Mouse (Mus musculus): ENCODE measurements at regions not wholly inside any gene's neighbourhood (a gene's known extent, or its start where the extent isn't known, plus 50 kb on each side); places are given as distances from the start of the nearest gene placed in this dataset.
"Not testable (repeated sequence)": the region's sequence is repeated elsewhere in the genome, so short reads cannot be mapped to it uniquely, and the experiment has no call there.

DNA sequence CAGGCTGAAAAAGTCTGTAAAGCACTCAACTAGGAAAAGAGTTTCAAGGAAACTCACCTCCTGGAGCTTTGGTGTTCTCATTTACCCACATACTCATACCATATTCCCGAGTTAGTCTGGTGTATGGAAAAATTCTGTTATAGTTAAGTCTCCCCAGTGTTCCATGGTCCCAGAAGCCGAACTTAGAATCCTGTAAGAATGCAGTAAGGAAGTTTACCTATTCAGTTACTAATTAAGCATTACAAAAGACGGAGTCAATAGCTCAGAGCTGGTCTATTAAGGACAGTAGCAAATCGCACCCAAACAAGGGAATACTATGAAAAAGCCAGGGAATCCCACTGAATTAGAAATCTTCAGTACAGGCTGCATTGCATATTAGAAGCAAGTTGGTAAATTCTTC is 688.3 kb downstream of the Rpia start:
- H3K27me3 ChIP-seq (ENCODE audit: control insufficient read depth, insufficient read depth, low read length): no peaks in the 10 kb centered on the region

DNA sequence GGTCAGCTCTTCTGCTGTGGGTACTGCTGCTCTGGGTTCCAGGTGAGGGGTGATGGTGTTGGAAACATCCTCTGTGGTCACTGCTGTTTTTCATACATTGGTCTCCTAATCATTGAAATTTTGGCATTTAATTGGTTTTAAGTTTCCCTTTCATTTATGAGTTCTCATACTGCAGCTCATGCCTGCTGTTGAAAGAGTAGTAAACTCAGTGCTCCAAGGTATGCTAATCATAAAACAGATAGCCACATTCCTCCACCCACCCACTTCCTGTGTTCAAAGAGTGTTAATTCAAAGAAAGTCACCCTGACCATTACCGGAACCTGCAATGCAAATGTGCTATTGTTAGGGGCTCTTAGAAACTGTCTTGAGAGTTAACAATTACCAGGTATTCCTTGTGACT is 688.9 kb downstream of the Rpia start:
- not testable (repeated sequence) for H3K4me1 ChIP-seq (ENCODE audit: control insufficient read depth, insufficient read depth, insufficient read length, low read length); H3K36me3 ChIP-seq (ENCODE audit: control insufficient read depth, insufficient read depth, low read length); H3K27ac ChIP-seq (ENCODE audit: insufficient read depth, low read depth, low read length); H3K27me3 ChIP-seq (ENCODE audit: control insufficient read depth, insufficient read depth, low read length); H3K4me3 ChIP-seq (ENCODE audit: low read depth, low read length)
- 14% methylated on average over 1 of the region's 1 CpGs for WGBS

More for the DNA sequence above, 688.3 kb downstream of the Rpia start:
- no peak overlapping the region for H3K27ac ChIP-seq (ENCODE audit: insufficient read depth, low read depth, low read length)
- no peaks in the 10 kb centered on the region for H3K4me1 ChIP-seq (ENCODE audit: control insufficient read depth, insufficient read depth, insufficient read length, low read length)
- no peaks in the 10 kb centered on the region for H3K36me3 ChIP-seq (ENCODE audit: control insufficient read depth, insufficient read depth, low read length)
- no peak overlapping the region for H3K4me3 ChIP-seq (ENCODE audit: low read depth, low read length)
- TF ChIP-seq POLR2A (IDR thresholded peaks at IDR 0.05; ENCODE audit: low read depth, low read length) (no peak), CTCF (IDR thresholded peaks at IDR 0.05; ENCODE audit: extremely low read depth, insufficient read length, insufficient replicate concordance, low read depth, low read length) (no peak)
- 17% methylated on average over 4 of the region's 4 CpGs for WGBS

DNA sequence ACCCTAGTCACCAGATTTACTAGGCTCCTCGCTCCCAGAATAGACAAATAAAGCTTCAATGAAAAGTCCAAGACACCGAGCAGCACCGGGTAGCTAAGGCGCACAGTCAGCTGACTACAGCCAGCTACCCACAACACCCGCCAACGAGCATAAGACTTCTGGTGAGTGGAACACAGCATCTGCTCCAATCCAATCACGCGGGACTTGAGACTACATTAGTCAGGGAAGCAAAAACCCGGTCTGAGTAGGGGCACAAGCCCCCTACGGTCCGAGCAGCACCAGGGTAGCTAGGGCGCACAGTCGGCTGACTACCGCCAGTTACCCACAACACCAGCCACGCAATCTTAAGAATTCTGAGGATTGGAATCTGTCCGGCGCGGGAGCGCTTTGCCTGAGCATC is 704.0 kb downstream of the Rpia start:
- Histone ChIP-seq H3K27me3 (ENCODE audit: control insufficient read depth, insufficient read depth, low read length) (no peaks in the 10 kb centered on the region), H3K4me1 (ENCODE audit: control insufficient read depth, insufficient read depth, insufficient read length, low read length) (no peaks in the 10 kb centered on the region), H3K27ac (ENCODE audit: insufficient read depth, low read depth, low read length) (no peak overlapping the region), H3K4me3 (ENCODE audit: low read depth, low read length) (no peak overlapping the region), H3K36me3 (ENCODE audit: control insufficient read depth, insufficient read depth, low read length) (no peaks in the 10 kb centered on the region)
- 90% methylated on average over 19 of the region's 19 CpGs for WGBS
- TF ChIP-seq CTCF (IDR thresholded peaks at IDR 0.05; ENCODE audit: extremely low read depth, insufficient read length, insufficient replicate concordance, low read depth, low read length) (no peak), POLR2A (IDR thresholded peaks at IDR 0.05; ENCODE audit: low read depth, low read length) (no peak)

DNA sequence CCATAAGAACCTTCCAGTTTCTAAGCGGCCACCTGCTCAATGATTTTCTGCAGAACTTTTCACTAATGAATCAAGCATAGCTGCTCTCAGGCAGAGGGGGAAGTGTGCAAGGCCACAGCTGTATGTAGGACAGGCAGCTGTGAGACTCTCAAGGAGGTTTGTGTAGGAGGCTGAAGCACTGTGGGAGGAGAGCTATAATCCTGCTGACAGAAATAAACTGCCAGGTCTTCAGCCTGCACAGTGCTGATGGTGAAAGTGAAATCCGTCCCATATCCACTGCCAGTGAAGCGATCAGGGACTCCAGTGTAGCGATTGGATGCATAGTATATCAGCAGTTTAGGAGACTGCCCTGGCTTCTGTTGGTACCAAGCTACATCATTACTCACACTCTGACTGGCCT is 718.2 kb downstream of the Rpia start:
- Histone ChIP-seq H3K4me3 (ENCODE audit: low read depth, low read length) (no peak overlapping the region), H3K4me1 (ENCODE audit: control insufficient read depth, insufficient read depth, insufficient read length, low read length) (no peaks in the 10 kb centered on the region), H3K27ac (ENCODE audit: insufficient read depth, low read depth, low read length) (no peak overlapping the region), H3K36me3 (ENCODE audit: control insufficient read depth, insufficient read depth, low read length) (no peaks in the 10 kb centered on the region), H3K27me3 (ENCODE audit: control insufficient read depth, insufficient read depth, low read length) (no peaks in the 10 kb centered on the region)
- TF ChIP-seq CTCF (IDR thresholded peaks at IDR 0.05; ENCODE audit: extremely low read depth, insufficient read length, insufficient replicate concordance, low read depth, low read length) (no peak), POLR2A (IDR thresholded peaks at IDR 0.05; ENCODE audit: low read depth, low read length) (no peak)
- 76% methylated on average over 4 of the region's 4 CpGs for WGBS

DNA sequence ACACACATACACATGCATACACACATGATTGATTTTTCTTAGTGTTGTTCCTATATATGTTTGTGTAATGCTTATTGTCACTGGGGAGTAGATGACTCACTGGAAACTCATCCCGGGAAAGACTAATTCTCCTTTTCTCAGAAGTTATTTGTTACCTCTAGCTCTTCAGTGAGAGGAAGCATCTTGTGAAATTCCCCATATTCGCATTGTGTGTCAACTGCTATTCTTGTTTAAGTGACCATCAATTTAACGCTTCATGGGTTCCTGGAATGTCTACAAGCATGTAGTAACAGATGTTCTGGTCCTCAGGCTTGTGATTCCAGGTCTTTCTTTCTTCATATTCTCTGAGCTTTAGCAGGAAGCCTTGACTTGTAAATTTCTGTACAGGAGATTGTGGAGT is 720.0 kb downstream of the Rpia start:
- no peaks in the 10 kb centered on the region for H3K4me1 ChIP-seq (ENCODE audit: control insufficient read depth, insufficient read depth, insufficient read length, low read length)
- WGBS: 86% methylated on average over 3 of the region's 3 CpGs
- no peak overlapping the region for H3K27ac ChIP-seq (ENCODE audit: insufficient read depth, low read depth, low read length)
- no peaks in the 10 kb centered on the region for H3K27me3 ChIP-seq (ENCODE audit: control insufficient read depth, insufficient read depth, low read length)
- no peak overlapping the region for H3K4me3 ChIP-seq (ENCODE audit: low read depth, low read length)
- H3K36me3 ChIP-seq (ENCODE audit: control insufficient read depth, insufficient read depth, low read length): no peaks in the 10 kb centered on the region
- TF ChIP-seq CTCF (IDR thresholded peaks at IDR 0.05; ENCODE audit: extremely low read depth, insufficient read length, insufficient replicate concordance, low read depth, low read length) (no peak), POLR2A (IDR thresholded peaks at IDR 0.05; ENCODE audit: low read depth, low read length) (no peak)

DNA sequence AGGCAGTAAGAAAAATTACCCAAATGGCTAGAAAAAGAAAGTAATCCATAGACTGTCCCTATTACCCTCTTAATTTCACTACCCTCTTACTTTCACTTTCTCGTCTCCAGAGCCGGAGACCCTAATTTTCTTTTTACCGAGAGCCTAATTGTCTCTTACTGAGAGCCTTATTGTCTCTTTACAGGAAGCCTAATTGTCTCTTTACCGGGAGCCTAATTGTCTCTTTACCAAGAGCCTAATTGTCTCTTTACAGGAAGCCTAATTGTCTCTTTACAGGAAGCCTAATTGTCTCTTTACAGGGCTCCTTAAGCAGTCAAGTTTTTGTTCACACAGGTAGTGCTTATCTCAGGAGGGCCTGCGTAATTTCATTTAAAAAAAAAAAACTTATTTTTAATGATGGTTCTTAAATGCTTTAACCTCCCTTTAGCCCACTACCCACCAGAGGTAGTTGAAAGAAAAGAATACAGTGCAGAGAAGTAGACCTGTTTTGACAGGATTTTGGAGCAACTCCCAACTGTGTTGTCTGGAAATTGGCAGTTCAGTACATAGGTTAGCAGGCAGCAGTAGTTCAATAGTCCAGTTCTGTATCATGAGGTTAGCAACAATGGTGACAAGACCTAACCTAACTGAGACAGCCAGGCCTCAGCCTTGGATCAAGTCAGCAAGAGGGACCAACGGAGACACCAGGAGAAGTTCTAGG is 724.2 kb downstream of the Rpia start:
- Histone ChIP-seq H3K27ac (ENCODE audit: insufficient read depth, low read depth, low read length) (no peak overlapping the region), H3K27me3 (ENCODE audit: control insufficient read depth, insufficient read depth, low read length) (no peaks in the 10 kb centered on the region), H3K4me1 (ENCODE audit: control insufficient read depth, insufficient read depth, insufficient read length, low read length) (no peaks in the 10 kb centered on the region), H3K36me3 (ENCODE audit: control insufficient read depth, insufficient read depth, low read length) (no peaks in the 10 kb centered on the region), H3K4me3 (ENCODE audit: low read depth, low read length) (no peak overlapping the region)
- 83% methylated on average over 6 of the region's 6 CpGs for WGBS
- TF ChIP-seq CTCF (IDR thresholded peaks at IDR 0.05; ENCODE audit: extremely low read depth, insufficient read length, insufficient replicate concordance, low read depth, low read length) (no peak), POLR2A (IDR thresholded peaks at IDR 0.05; ENCODE audit: low read depth, low read length) (no peak)

DNA sequence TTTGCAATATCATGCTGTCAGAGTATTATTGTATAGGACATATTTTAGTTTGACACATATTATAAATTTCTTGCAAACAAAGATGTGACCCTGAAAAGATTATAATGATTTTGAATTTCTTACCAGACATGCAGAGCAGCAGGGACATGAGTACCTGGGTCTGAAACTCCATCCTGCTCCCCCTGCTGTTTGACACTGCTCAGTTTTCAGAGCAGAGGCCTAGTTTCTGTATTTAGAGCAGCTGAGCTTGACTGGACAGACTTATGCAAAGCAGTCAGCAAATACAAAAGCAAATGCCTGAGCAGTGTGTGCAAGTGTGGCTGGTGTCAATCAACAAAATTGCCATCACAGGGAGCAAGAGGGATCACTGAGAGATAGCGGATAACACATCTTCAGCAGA is 733.0 kb downstream of the Rpia start:
- TF ChIP-seq CTCF (IDR thresholded peaks at IDR 0.05; ENCODE audit: extremely low read depth, insufficient read length, insufficient replicate concordance, low read depth, low read length): no peak
- H3K4me1 ChIP-seq (ENCODE audit: control insufficient read depth, insufficient read depth, insufficient read length, low read length): no peaks in the 10 kb centered on the region
- no peaks in the 10 kb centered on the region for H3K36me3 ChIP-seq (ENCODE audit: control insufficient read depth, insufficient read depth, low read length)
- H3K27ac ChIP-seq (ENCODE audit: insufficient read depth, low read depth, low read length): no peak overlapping the region
- no peaks in the 10 kb centered on the region for H3K27me3 ChIP-seq (ENCODE audit: control insufficient read depth, insufficient read depth, low read length)
- WGBS: 91% methylated on average over 1 of the region's 1 CpGs
- no peak overlapping the region for H3K4me3 ChIP-seq (ENCODE audit: low read depth, low read length)

DNA sequence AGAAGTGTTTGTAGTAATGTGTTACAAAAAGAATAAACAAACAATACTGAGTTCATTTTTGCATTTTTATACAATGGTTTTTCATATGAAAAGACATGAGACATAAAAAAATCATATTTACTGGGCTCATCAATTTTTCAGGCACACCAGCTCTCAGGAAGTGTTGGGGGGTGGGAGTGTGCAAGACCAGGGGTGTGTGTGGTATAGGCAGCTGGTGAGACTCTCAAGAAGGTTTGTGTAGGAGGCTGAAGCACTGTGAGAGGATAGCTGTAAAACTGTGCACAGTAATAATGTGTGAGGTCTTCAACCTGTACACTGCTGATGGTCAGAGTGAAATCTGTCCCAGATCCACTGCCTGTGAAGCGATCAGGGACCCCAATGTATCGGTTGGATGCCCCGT is 733.7 kb downstream of the Rpia start:
- WGBS: 75% methylated on average over 3 of the region's 3 CpGs
- no peak for TF ChIP-seq CTCF (IDR thresholded peaks at IDR 0.05; ENCODE audit: extremely low read depth, insufficient read length, insufficient replicate concordance, low read depth, low read length)
- no peak overlapping the region for H3K27ac ChIP-seq (ENCODE audit: insufficient read depth, low read depth, low read length)
- no peaks in the 10 kb centered on the region for H3K27me3 ChIP-seq (ENCODE audit: control insufficient read depth, insufficient read depth, low read length)
- H3K4me3 ChIP-seq (ENCODE audit: low read depth, low read length): no peak overlapping the region
- no peaks in the 10 kb centered on the region for H3K4me1 ChIP-seq (ENCODE audit: control insufficient read depth, insufficient read depth, insufficient read length, low read length)
- no peaks in the 10 kb centered on the region for H3K36me3 ChIP-seq (ENCODE audit: control insufficient read depth, insufficient read depth, low read length)

All from small intestine, adult 2 months (tissue).